8 mouse cellular contexts compared by ENCODE assay signal in the genomic region with DNA sequence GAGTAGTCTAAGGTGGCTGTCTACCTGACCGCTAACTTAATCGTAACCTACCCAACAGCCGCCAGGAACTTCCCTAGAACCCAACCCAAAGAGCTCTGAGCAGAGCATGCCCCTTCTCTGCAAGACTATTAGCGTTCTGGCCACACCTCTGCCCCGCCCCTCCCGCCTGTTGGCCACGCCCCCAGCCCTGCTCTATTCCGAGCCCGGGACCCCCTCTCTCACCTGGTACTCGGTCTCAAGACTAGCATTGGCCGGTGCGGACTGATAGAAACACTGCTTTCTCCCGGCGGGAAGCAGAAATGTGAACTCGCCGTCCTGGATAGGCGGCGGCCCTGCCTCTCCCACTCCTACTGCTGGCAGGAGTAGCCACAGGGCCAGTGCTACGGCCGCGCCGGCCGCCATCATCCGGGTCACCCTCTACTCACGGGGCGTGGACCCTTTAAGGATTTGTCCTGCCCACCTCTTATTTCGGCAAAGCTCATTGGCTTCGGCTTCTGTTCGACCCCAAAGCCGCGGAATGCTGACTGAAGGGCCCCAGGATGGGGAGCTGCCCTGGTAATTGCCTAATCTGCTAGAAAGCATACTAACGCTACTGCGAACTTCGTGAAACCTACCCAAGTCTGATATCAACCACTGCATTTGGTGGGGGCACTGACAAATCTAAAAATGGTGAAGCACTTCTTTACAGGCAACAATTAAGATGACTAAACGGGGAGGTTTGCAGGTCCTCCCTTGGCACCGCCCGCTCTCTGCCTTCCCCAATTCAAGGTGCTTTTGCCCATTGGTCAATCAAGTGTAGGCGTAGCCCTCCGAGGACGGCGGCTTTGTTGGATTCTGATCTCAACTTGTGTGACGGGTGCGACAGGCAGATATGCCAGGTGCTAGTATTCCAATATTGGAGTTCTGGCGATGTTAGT. TPM values are rescaled to one million over a fixed set of nuclear protein-coding genes. Genes with fewer than 3 reads are reported as not detected.
A peak's percentile ranks its signal among the peaks of the same experiment; 100 is the strongest.
DNase-seq lines count a peak whose midpoint lies in the region; ATAC-seq and TF ChIP-seq lines count a peak whose summit lies in the region.

TSS of gene Tmed1 (minus strand) at position 481 of the 917 bp plus-strand sequence.

- WGBS in forebrain, embryonic 12.5 days: under 1% methylated on average over 44 of the region's 44 CpGs
- WGBS in heart, postnatal 0 days: under 1% methylated on average over 44 of the region's 44 CpGs
- WGBS in liver, embryonic 16.5 days (ENCODE audit: insufficient replicate concordance): under 1% methylated on average over 44 of the region's 44 CpGs
- under 1% methylated on average over 44 of the region's 44 CpGs for WGBS in neural tube, embryonic 13.5 days

- peaks cover 59% of the 10 kb centered on the region for H3K4me1 ChIP-seq in E14TG2a.4 (replicated peaks; ENCODE audit: low read depth, low read length)
- H3K4me1 ChIP-seq in forebrain, embryonic 12.5 days: peaks cover 18% of the 10 kb centered on the region
- peaks cover 14% of the 10 kb centered on the region; the same call in 1 of the 2 replicates for H3K4me1 ChIP-seq in heart, postnatal 0 days (ENCODE audit: control insufficient read depth, insufficient read depth)
- peaks cover 17% of the 10 kb centered on the region for H3K4me1 ChIP-seq in liver, embryonic 16.5 days (ENCODE audit: control insufficient read depth, low read depth, low read length)
- peaks cover 19% of the 10 kb centered on the region for H3K4me1 ChIP-seq in neural tube, embryonic 13.5 days (replicated peaks)
- peaks cover 17% of the 10 kb centered on the region for H3K4me1 ChIP-seq in testis, adult 2 months (ENCODE audit: control insufficient read depth, insufficient read depth, low read length)

- H3K4me3 ChIP-seq in E14TG2a.4 (replicated peaks; ENCODE audit: low read length): peak within 1 kb of the TSS; percentile 93
- H3K4me3 ChIP-seq in forebrain, embryonic 12.5 days (replicated peaks): peak within 1 kb of the TSS; percentile 71
- H3K4me3 ChIP-seq in heart, postnatal 0 days (ENCODE audit: low read depth, low read length): peak within 1 kb of the TSS; percentile 79
- H3K4me3 ChIP-seq in liver, embryonic 16.5 days (ENCODE audit: low read depth, low read length): peak within 1 kb of the TSS; percentile 82
- H3K4me3 ChIP-seq in neural tube, embryonic 13.5 days: peak within 1 kb of the TSS; percentile 63
- peak within 1 kb of the TSS; percentile 89 for H3K4me3 ChIP-seq in testis, adult 2 months (ENCODE audit: control insufficient read depth, low read depth, low read length)

- H3K4me2 ChIP-seq in forebrain, embryonic 12.5 days: peak within 1 kb of the TSS; percentile 66
- peak within 1 kb of the TSS; percentile 71 for H3K4me2 ChIP-seq in heart, postnatal 0 days (ENCODE audit: low read depth, low read length)
- H3K4me2 ChIP-seq in liver, embryonic 16.5 days (ENCODE audit: low read depth, low read length): peak within 1 kb of the TSS; percentile 73
- peak within 1 kb of the TSS; percentile 66 for H3K4me2 ChIP-seq in neural tube, embryonic 13.5 days

- no peak for TF ChIP-seq POLR2A in testis, adult 2 months (IDR thresholded peaks at IDR 0.05; ENCODE audit: control insufficient read depth, low read depth, low read length)

- H3K27ac ChIP-seq in forebrain, embryonic 12.5 days: peak within 1 kb of the TSS; percentile 92
- peak within 1 kb of the TSS; percentile 91 for H3K27ac ChIP-seq in heart, postnatal 0 days (ENCODE audit: low read depth)
- H3K27ac ChIP-seq in liver, embryonic 16.5 days (ENCODE audit: low read length): peak within 1 kb of the TSS; percentile 88
- H3K27ac ChIP-seq in neural tube, embryonic 13.5 days (replicated peaks): peak within 1 kb of the TSS; percentile 93
- H3K27ac ChIP-seq in testis, adult 2 months (ENCODE audit: control insufficient read depth, insufficient read depth, low read depth, low read length): peak within 1 kb of the TSS; percentile 87

- DNase-seq in c-Kit-positive CD71-positive TER-119-positive erythroid progenitor cells, embryonic 14.5 days (ENCODE audit: low spot score): peak; percentile 92
- peak; percentile 97 for DNase-seq in heart, postnatal 0 days (ENCODE audit: low spot score)
- DNase-seq in kidney, postnatal 4 days: peak; percentile 98

- no peaks in the 10 kb centered on the region for H3K27me3 ChIP-seq in E14TG2a.4 (ENCODE audit: insufficient read depth, low read length)
- no peaks in the 10 kb centered on the region for H3K27me3 ChIP-seq in forebrain, embryonic 12.5 days
- no peaks in the 10 kb centered on the region for H3K27me3 ChIP-seq in heart, postnatal 0 days (ENCODE audit: control insufficient read depth, insufficient read depth, low read length)
- no peaks in the 10 kb centered on the region for H3K27me3 ChIP-seq in liver, embryonic 16.5 days (ENCODE audit: control insufficient read depth, insufficient read depth, low read depth, low read length)
- H3K27me3 ChIP-seq in neural tube, embryonic 13.5 days: no peaks in the 10 kb centered on the region
- H3K27me3 ChIP-seq in testis, adult 2 months (ENCODE audit: control insufficient read depth, insufficient read depth, low read length): no peaks in the 10 kb centered on the region

- TF ChIP-seq EP300 in heart, postnatal 0 days (IDR thresholded peaks at IDR 0.05; ENCODE audit: low read depth): peak; percentile 99

- TF ChIP-seq CTCF in E14TG2a.4 (conservative IDR thresholded peaks at IDR 0.05; ENCODE audit: low read length): no peak
- no peak for TF ChIP-seq CTCF in heart, postnatal 0 days (IDR thresholded peaks at IDR 0.05; ENCODE audit: low read depth)
- TF ChIP-seq CTCF in testis, adult 2 months (IDR thresholded peaks at IDR 0.05; ENCODE audit: control insufficient read depth, insufficient read depth, insufficient replicate concordance, low read depth, low read length): no peak

- H3K9me3 ChIP-seq in E14TG2a.4 (ENCODE audit: low read length): peaks cover 8% of the 10 kb centered on the region
- H3K9me3 ChIP-seq in forebrain, embryonic 12.5 days: no peaks in the 10 kb centered on the region
- no peaks in the 10 kb centered on the region for H3K9me3 ChIP-seq in heart, postnatal 0 days (replicated peaks; ENCODE audit: control insufficient read depth, low read length)
- no peaks in the 10 kb centered on the region for H3K9me3 ChIP-seq in liver, embryonic 16.5 days (replicated peaks; ENCODE audit: control insufficient read depth, low read length)
- no peaks in the 10 kb centered on the region for H3K9me3 ChIP-seq in neural tube, embryonic 13.5 days

- ATAC-seq in forebrain, embryonic 12.5 days (ENCODE audit: low FRiP score): peak; percentile 96
- peak; percentile 97 for ATAC-seq in heart, postnatal 0 days (ENCODE audit: insufficient read depth, low read depth)
- ATAC-seq in liver, embryonic 16.5 days (ENCODE audit: low read depth): peak; percentile 92
- ATAC-seq in neural tube, embryonic 13.5 days (ENCODE audit: low read depth): peak; percentile 96

- H3K9ac ChIP-seq in forebrain, embryonic 12.5 days: peak within 1 kb of the TSS; percentile 71
- peak within 1 kb of the TSS; percentile 54 for H3K9ac ChIP-seq in heart, postnatal 0 days (replicated peaks; ENCODE audit: low read depth, low read length)
- H3K9ac ChIP-seq in liver, embryonic 16.5 days (ENCODE audit: low read depth, low read length): peak within 1 kb of the TSS; percentile 77
- peak within 1 kb of the TSS; percentile 78 for H3K9ac ChIP-seq in neural tube, embryonic 13.5 days

- peaks cover 43% of the 10 kb centered on the region for H3K36me3 ChIP-seq in E14TG2a.4 (ENCODE audit: insufficient read depth, low read length)
- peaks cover 36% of the 10 kb centered on the region for H3K36me3 ChIP-seq in forebrain, embryonic 12.5 days (replicated peaks)
- H3K36me3 ChIP-seq in heart, postnatal 0 days (replicated peaks; ENCODE audit: control insufficient read depth, insufficient read depth, low read length): peaks cover 36% of the 10 kb centered on the region
- peaks cover 14% of the 10 kb centered on the region for H3K36me3 ChIP-seq in liver, embryonic 16.5 days (ENCODE audit: control insufficient read depth, insufficient read depth)
- H3K36me3 ChIP-seq in neural tube, embryonic 13.5 days: peaks cover 37% of the 10 kb centered on the region
- no peaks in the 10 kb centered on the region for H3K36me3 ChIP-seq in testis, adult 2 months (ENCODE audit: control insufficient read depth, insufficient read depth, low read length)

RNA-seq across cellular contexts. Expression of gene Tmed1, which starts in this region (rescaled TPM):
- 68.0 and 68.2 TPM in 2 replicates for polyA plus RNA-seq in forebrain, embryonic 12.5 days (2016; fragmentation: Nextera tagmentation; extraction: Ambion mirVana)
- total RNA-seq in heart, postnatal 0 days (2014; rRNA removed; ENCODE audit: low replicate concordance): 70.5 and 99.3 TPM in 2 replicates
- polyA plus RNA-seq in heart, postnatal 0 days (2015; fragmentation: Nextera tagmentation; extraction: Ambion mirVana): 83.7 and 89.1 TPM in 2 replicates
- 27.3 and 29.8 TPM in 2 replicates for polyA plus RNA-seq in liver, embryonic 16.5 days (2015; fragmentation: Nextera tagmentation; extraction: Ambion mirVana)
- polyA plus RNA-seq in neural tube, embryonic 13.5 days (2015; fragmentation: Nextera tagmentation; extraction: Ambion mirVana): 52.8 and 53.9 TPM in 2 replicates
- 21.3 and 22.4 TPM in 2 replicates for polyA plus RNA-seq in testis, adult 2 months (2012; rRNA removed)

Comparison
In these comparisons a context has a peak if more than half of its experiments do, and no peak if none do; other contexts are left out.
1. Peak in every context shown above with its lines: DNase-seq, ATAC-seq, H3K4me3 ChIP-seq and H3K27ac ChIP-seq.